In the genomic region with DNA sequence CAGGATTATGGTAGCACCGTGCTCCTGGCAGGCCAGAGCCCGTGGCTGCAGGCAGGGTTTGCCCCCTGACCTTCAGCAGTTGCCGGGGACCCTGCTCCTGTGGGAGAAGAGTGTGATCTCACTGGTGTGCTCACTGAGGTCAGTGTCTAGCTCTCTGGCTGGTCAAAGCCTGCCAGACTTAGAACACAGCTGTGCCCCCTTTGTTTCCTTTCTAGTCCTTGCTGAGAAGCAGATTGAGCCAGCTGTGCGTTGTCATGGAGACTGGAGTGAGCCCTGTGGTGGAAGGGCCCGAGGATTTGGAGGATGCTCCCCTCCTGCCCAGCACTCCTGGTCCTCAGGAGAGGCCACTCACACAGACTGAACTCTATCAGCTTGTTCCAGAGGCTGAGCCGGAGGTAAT, we compare ENCODE assay signal across 12 mouse cellular contexts. TPM values are rescaled to one million over a fixed set of nuclear protein-coding genes. Genes with fewer than 3 reads are reported as not detected.
DNase-seq lines count a peak whose midpoint lies in the region; ATAC-seq and TF ChIP-seq lines count a peak whose summit lies in the region.
"Had no signal": no experiment of that assay in that cellular context is flagged by ENCODE, and none has a peak within 500 bp of the region (broad histone marks: within the 10 kb centered on the region; RNA-seq: fewer than 3 reads in every experiment).

No protein-coding gene starts in this region.

- no peaks in the 10 kb centered on the region for H3K27me3 ChIP-seq in heart, embryonic 11.5 days (ENCODE audit: control insufficient read depth, insufficient read depth, low read length)
- H3K27me3 ChIP-seq in forebrain, embryonic 16.5 days (replicated peaks; ENCODE audit: control insufficient read depth, insufficient read depth, low read length): no peaks in the 10 kb centered on the region
- H3K27me3 ChIP-seq in limb, embryonic 15.5 days: no peaks in the 10 kb centered on the region
- H3K27me3 ChIP-seq: liver, embryonic 13.5 days had no signal

- H3K4me2 ChIP-seq in heart, embryonic 11.5 days: no peak overlapping the region
- H3K4me2 ChIP-seq in forebrain, embryonic 16.5 days (ENCODE audit: low read length): no peak overlapping the region
- no peak overlapping the region for H3K4me2 ChIP-seq in limb, embryonic 15.5 days
- H3K4me2 ChIP-seq: liver, embryonic 13.5 days had no signal

- no peak overlapping the region for H3K4me3 ChIP-seq in heart, embryonic 11.5 days (ENCODE audit: low read depth, low read length)
- H3K4me3 ChIP-seq in forebrain, embryonic 16.5 days (replicated peaks; ENCODE audit: low read length): no peak overlapping the region
- no peak overlapping the region for H3K4me3 ChIP-seq in limb, embryonic 15.5 days
- no peak overlapping the region for H3K4me3 ChIP-seq in olfactory bulb, adult 2 months (ENCODE audit: insufficient read depth, low read depth, low read length)
- H3K4me3 ChIP-seq in gastrocnemius, adult 2 months: no peak overlapping the region
- H3K4me3 ChIP-seq: layer of hippocampus, adult 2 months; liver, embryonic 13.5 days had no signal

- 0 out of 2 replicates have a peak, but pooled peaks cover 2% of the 10 kb centered on the region for H3K9me3 ChIP-seq in heart, embryonic 11.5 days (replicated peaks; ENCODE audit: control insufficient read depth, low read length)
- H3K9me3 ChIP-seq in forebrain, embryonic 16.5 days (ENCODE audit: control insufficient read depth, low read length): no peaks in the 10 kb centered on the region
- H3K9me3 ChIP-seq in limb, embryonic 15.5 days: no peaks in the 10 kb centered on the region
- H3K9me3 ChIP-seq: liver, embryonic 13.5 days had no signal

- no peaks in the 10 kb centered on the region for H3K4me1 ChIP-seq in heart, embryonic 11.5 days (ENCODE audit: control insufficient read depth, insufficient read depth, low read length)
- peaks cover 6% of the 10 kb centered on the region for H3K4me1 ChIP-seq in forebrain, embryonic 16.5 days (replicated peaks; ENCODE audit: control insufficient read depth, insufficient read depth, low read length)
- peaks cover 13% of the 10 kb centered on the region for H3K4me1 ChIP-seq in limb, embryonic 15.5 days
- peaks cover 10% of the 10 kb centered on the region for H3K4me1 ChIP-seq in olfactory bulb, adult 2 months (ENCODE audit: control insufficient read depth, insufficient read depth, low read length)
- H3K4me1 ChIP-seq: liver, embryonic 13.5 days had no signal

- DNase-seq in heart, postnatal 36 days: no peak
- DNase-seq in gastrocnemius, adult 2 months: no peak
- no peak for DNase-seq in urinary bladder, postnatal 25 days (ENCODE audit: low spot score)
- no peak for DNase-seq in layer of hippocampus, adult 11-12 months (ENCODE audit: low spot score)
- DNase-seq: liver, embryonic 13.5 days had no signal

- WGBS in heart, embryonic 11.5 days (ENCODE audit: insufficient replicate concordance): 57% methylated on average over 6 of the region's 6 CpGs
- WGBS in forebrain, embryonic 16.5 days: 18% methylated on average over 6 of the region's 6 CpGs
- 53% methylated on average over 6 of the region's 6 CpGs for WGBS in limb, embryonic 15.5 days
- WGBS in olfactory bulb, adult 2 months: 26% methylated on average over 6 of the region's 6 CpGs

- no peak overlapping the region for H3K9ac ChIP-seq in heart, embryonic 11.5 days (ENCODE audit: low read depth, low read length)
- no peak overlapping the region for H3K9ac ChIP-seq in forebrain, embryonic 16.5 days (replicated peaks; ENCODE audit: low read depth, low read length)
- no peak overlapping the region for H3K9ac ChIP-seq in limb, embryonic 15.5 days
- H3K9ac ChIP-seq: liver, embryonic 13.5 days had no signal

- H3K27ac ChIP-seq in heart, embryonic 11.5 days (ENCODE audit: low read depth, low read length): no peak overlapping the region
- H3K27ac ChIP-seq in forebrain, embryonic 16.5 days (ENCODE audit: low read length): no peak overlapping the region
- no peak overlapping the region; the same call in 1 of the 2 replicates for H3K27ac ChIP-seq in limb, embryonic 15.5 days
- peak overlapping the region; percentile 3; the same call in 1 of the 2 replicates for H3K27ac ChIP-seq in olfactory bulb, adult 2 months (ENCODE audit: insufficient read depth, low read depth, low read length)
- H3K27ac ChIP-seq in gastrocnemius, adult 2 months: no peak overlapping the region
- H3K27ac ChIP-seq: layer of hippocampus, adult 2 months; liver, embryonic 13.5 days had no signal

- no peak for TF ChIP-seq CTCF in olfactory bulb, adult 2 months (IDR thresholded peaks at IDR 0.05; ENCODE audit: insufficient read depth, low read depth, low read length)
- no peak for TF ChIP-seq CTCF in gastrocnemius, adult 2 months (IDR thresholded peaks at IDR 0.05)

- peaks cover 5% of the 10 kb centered on the region; the same call in 1 of the 2 replicates for H3K36me3 ChIP-seq in heart, embryonic 11.5 days (ENCODE audit: control insufficient read depth, insufficient read depth, low read length)
- H3K36me3 ChIP-seq in forebrain, embryonic 16.5 days (ENCODE audit: control insufficient read depth, insufficient read depth): no peaks in the 10 kb centered on the region
- peaks cover 9% of the 10 kb centered on the region; the same call in 1 of the 2 replicates for H3K36me3 ChIP-seq in limb, embryonic 15.5 days

- ATAC-seq in heart, embryonic 11.5 days (replicated peaks; ENCODE audit: insufficient number of reproducible peaks, low FRiP score, low TSS enrichment): 0 out of 2 replicates have a peak, but pooled peaks have one; percentile 31
- peak; percentile 72 for ATAC-seq in forebrain, embryonic 16.5 days
- peak; percentile 37; the same call in 1 of the 2 replicates for ATAC-seq in limb, embryonic 15.5 days (ENCODE audit: insufficient number of reproducible peaks, low FRiP score, low TSS enrichment, low read depth)

- no peak for TF ChIP-seq POLR2A in olfactory bulb, adult 2 months (IDR thresholded peaks at IDR 0.05; ENCODE audit: insufficient read depth, low read depth, low read length)

- intact Hi-C loops in heart, postnatal 36 days (cut with DNase I): no loop called here
- intact Hi-C loops in gastrocnemius, adult 2 months (cut with DNase I): no loop called here

RNA-seq across cellular contexts. Expression of a gene that starts 21.5 kb away (rescaled TPM):
- 5.5 and 5.8 TPM in 2 replicates for polyA plus RNA-seq in heart, embryonic 11.5 days (2014; fragmentation: Nextera tagmentation; extraction: Ambion mirVana)
- total RNA-seq in heart, postnatal 36 days (2021): 10 to 100 TPM in 1 of 2 experiments, 1 to 10 TPM in 1; 8.4 to 12.2 TPM
- polyA plus RNA-seq in forebrain, embryonic 16.5 days (2015; fragmentation: Nextera tagmentation; extraction: Ambion mirVana): 4.8 and 6.0 TPM in 2 replicates
- 5.8 and 6.4 TPM in 2 replicates for polyA plus RNA-seq in limb, embryonic 15.5 days (2015; fragmentation: Nextera tagmentation; extraction: Ambion mirVana)
- not detected in 2 replicates for polyA plus RNA-seq in olfactory bulb, adult 2 months (2012; ENCODE audit: insufficient read depth, insufficient read length, low replicate concordance, missing spikeins)
- 10 to 100 TPM; 13.3 to 14.7 TPM for total RNA-seq in gastrocnemius, adult 2 months (2021)

RNA-seq across cellular contexts. Expression of a gene that starts 25.0 kb away (rescaled TPM):
- not detected in 2 replicates for polyA plus RNA-seq in heart, embryonic 11.5 days (2014; fragmentation: Nextera tagmentation; extraction: Ambion mirVana)
- not detected for total RNA-seq in heart, postnatal 36 days (2021)
- polyA plus RNA-seq in forebrain, embryonic 16.5 days (2015; fragmentation: Nextera tagmentation; extraction: Ambion mirVana): not detected in 2 replicates
- not detected in 2 replicates for polyA plus RNA-seq in limb, embryonic 15.5 days (2015; fragmentation: Nextera tagmentation; extraction: Ambion mirVana)
- not detected in 2 replicates for polyA plus RNA-seq in olfactory bulb, adult 2 months (2012; ENCODE audit: insufficient read depth, insufficient read length, low replicate concordance, missing spikeins)
- not detected for total RNA-seq in gastrocnemius, adult 2 months (2021)
- total RNA-seq: gastrocnemius, postnatal 4 days; layer of hippocampus, adult 2 months had no signal
- polyA plus RNA-seq: cortical plate, adult 2 months; liver, embryonic 13.5 days had no signal

RNA-seq across cellular contexts. Expression of a gene that starts 35.5 kb away (rescaled TPM):
- polyA plus RNA-seq in heart, embryonic 11.5 days (2014; fragmentation: Nextera tagmentation; extraction: Ambion mirVana): 213 and 221 TPM in 2 replicates
- total RNA-seq in heart, postnatal 36 days (2021): 100 to 1,000 TPM; 150 to 161 TPM
- 427 and 436 TPM in 2 replicates for polyA plus RNA-seq in forebrain, embryonic 16.5 days (2015; fragmentation: Nextera tagmentation; extraction: Ambion mirVana)
- polyA plus RNA-seq in limb, embryonic 15.5 days (2015; fragmentation: Nextera tagmentation; extraction: Ambion mirVana): 315 and 319 TPM in 2 replicates
- not detected in 2 replicates for polyA plus RNA-seq in olfactory bulb, adult 2 months (2012; ENCODE audit: insufficient read depth, insufficient read length, low replicate concordance, missing spikeins)
- 100 to 1,000 TPM; 212 to 239 TPM for total RNA-seq in gastrocnemius, adult 2 months (2021)

RNA-seq across cellular contexts. Expression of a gene that starts 42.1 kb away (rescaled TPM):
- not detected in 2 replicates for polyA plus RNA-seq in heart, embryonic 11.5 days (2014; fragmentation: Nextera tagmentation; extraction: Ambion mirVana)
- not detected for total RNA-seq in heart, postnatal 36 days (2021)
- not detected in 2 replicates for polyA plus RNA-seq in forebrain, embryonic 16.5 days (2015; fragmentation: Nextera tagmentation; extraction: Ambion mirVana)
- not detected in 2 replicates for polyA plus RNA-seq in limb, embryonic 15.5 days (2015; fragmentation: Nextera tagmentation; extraction: Ambion mirVana)
- not detected in 2 replicates for polyA plus RNA-seq in olfactory bulb, adult 2 months (2012; ENCODE audit: insufficient read depth, insufficient read length, low replicate concordance, missing spikeins)
- not detected for total RNA-seq in gastrocnemius, adult 2 months (2021)
- total RNA-seq: gastrocnemius, postnatal 4 days; layer of hippocampus, adult 2 months had no signal
- polyA plus RNA-seq: cortical plate, adult 2 months; liver, embryonic 13.5 days had no signal
